ENCODE assay signal across 8 mouse cellular contexts in genomic region chr6:4746036-4746695, GRCm38 (mm10). TPM values are rescaled to one million over a fixed set of nuclear protein-coding genes. Genes with fewer than 3 reads are reported as not detected.
DNase-seq lines count a peak whose midpoint lies in the region; ATAC-seq and TF ChIP-seq lines count a peak whose summit lies in the region.

No protein-coding gene starts in this region.

- peak overlapping the region; percentile 58; the same call in 1 of the 2 replicates for H3K4me2 ChIP-seq in liver, embryonic 16.5 days (ENCODE audit: low read depth, low read length)
- peak overlapping the region; percentile 69 for H3K4me2 ChIP-seq in stomach, embryonic 15.5 days

- H3K4me1 ChIP-seq in liver, adult 2 months (ENCODE audit: control insufficient read depth, insufficient read depth, low read length), result no peaks in the 10 kb centered on the region
- no peaks in the 10 kb centered on the region for H3K4me1 ChIP-seq in liver, embryonic 16.5 days (ENCODE audit: control insufficient read depth, low read depth, low read length)
- no peaks in the 10 kb centered on the region for H3K4me1 ChIP-seq in stomach, embryonic 15.5 days

- H3K9ac ChIP-seq in liver, adult 2 months (ENCODE audit: low read depth, low read length), result peak overlapping the region; percentile 68; the same call in 1 of the 2 replicates
- peak overlapping the region; percentile 42 for H3K9ac ChIP-seq in liver, embryonic 16.5 days (ENCODE audit: low read depth, low read length)
- H3K9ac ChIP-seq in stomach, embryonic 15.5 days, result peak overlapping the region; percentile 37

- no peak for TF ChIP-seq CTCF in liver, adult 2 months (IDR thresholded peaks at IDR 0.05; ENCODE audit: low read depth, low read length)

- H3K27ac ChIP-seq in liver, adult 2 months (replicated peaks; ENCODE audit: insufficient read depth, low read depth, low read length), result no peak overlapping the region
- H3K27ac ChIP-seq in liver, embryonic 16.5 days (ENCODE audit: low read length), result no peak overlapping the region
- peak overlapping the region; percentile 51; the same call in 1 of the 2 replicates for H3K27ac ChIP-seq in stomach, embryonic 15.5 days

- no peak for TF ChIP-seq POLR2A in liver, adult 2 months (IDR thresholded peaks at IDR 0.05; ENCODE audit: extremely low read depth, insufficient read depth, low read length)

- intact Hi-C loops in heart, postnatal 10 days (cut with DNase I), result loop anchor here (5.0 kb wide), 3 partner anchors 144 to 636 kb away; partner anchors contain the start of genes Asb4 and Casd1

- no peaks in the 10 kb centered on the region for H3K79me2 ChIP-seq in liver, adult 2 months (ENCODE audit: control insufficient read depth, insufficient read depth, low read length)

- H3K9me3 ChIP-seq in liver, embryonic 16.5 days (replicated peaks; ENCODE audit: control insufficient read depth, low read length), result no peaks in the 10 kb centered on the region
- no peaks in the 10 kb centered on the region for H3K9me3 ChIP-seq in stomach, embryonic 15.5 days

- no peaks in the 10 kb centered on the region for H3K36me3 ChIP-seq in liver, adult 2 months (ENCODE audit: control insufficient read depth, insufficient read depth, low read length)
- no peaks in the 10 kb centered on the region for H3K36me3 ChIP-seq in liver, embryonic 16.5 days (ENCODE audit: control insufficient read depth, insufficient read depth)
- H3K36me3 ChIP-seq in stomach, embryonic 15.5 days, result no peaks in the 10 kb centered on the region

- 47% methylated on average over 22 of the region's 22 CpGs for WGBS in liver, adult 2 months
- WGBS in liver, embryonic 16.5 days (ENCODE audit: insufficient replicate concordance), result 46% methylated on average over 20 of the region's 22 CpGs
- 45% methylated on average over 20 of the region's 22 CpGs for WGBS in stomach, embryonic 15.5 days

- no peak for DNase-seq in liver, adult 2 months (ENCODE audit: extremely low read depth, low read depth, low spot score)
- no peak for DNase-seq in liver
- DNase-seq in cerebellum, postnatal 36 days, result peak; percentile 24 to 28
- DNase-seq in heart, postnatal 10 days, result peak; percentile 17 to 25
- no peak for DNase-seq in layer of hippocampus, adult 9-11 months
- DNase-seq in ovary, adult 18-20 months (ENCODE audit: low spot score), result no peak

- ATAC-seq in liver, embryonic 16.5 days (ENCODE audit: low read depth), result no peak
- no peak for ATAC-seq in stomach, embryonic 15.5 days (ENCODE audit: insufficient read depth, low FRiP score, low read depth)

- H3K27me3 ChIP-seq in liver, adult 2 months (ENCODE audit: control insufficient read depth, insufficient read depth, low read length), result no peaks in the 10 kb centered on the region
- H3K27me3 ChIP-seq in liver, embryonic 16.5 days (ENCODE audit: control insufficient read depth, insufficient read depth, low read depth, low read length), result peaks cover 18% of the 10 kb centered on the region
- H3K27me3 ChIP-seq in stomach, embryonic 15.5 days (replicated peaks), result no peaks in the 10 kb centered on the region

- H3K4me3 ChIP-seq in liver, adult 2 months (ENCODE audit: insufficient read depth, low read depth, low read length), result peak overlapping the region; percentile 75; the same call in 1 of the 2 replicates
- H3K4me3 ChIP-seq in liver, embryonic 16.5 days (ENCODE audit: low read depth, low read length), result peak overlapping the region; percentile 34
- H3K4me3 ChIP-seq in stomach, embryonic 15.5 days (replicated peaks), result peak overlapping the region; percentile 44

RNA-seq across cellular contexts. Expression of gene Sgce, which starts 0.8 kb away (rescaled TPM):
- total RNA-seq in liver, adult 2 months (2014; rRNA removed), result 6.1 and 9.3 TPM in 2 replicates
- polyA plus RNA-seq in liver, adult 2 months (2012; rRNA removed), result 1.6 TPM in 2 replicates
- 10 to 100 TPM; 41.2 to 44.4 TPM for total RNA-seq in heart, postnatal 10 days (2021)
- 21.8 and 22.8 TPM in 2 replicates for polyA plus RNA-seq in liver, embryonic 16.5 days (2015; fragmentation: Nextera tagmentation; extraction: Ambion mirVana)
- 66.1 and 72.1 TPM in 2 replicates for polyA plus RNA-seq in stomach, embryonic 15.5 days (2015; fragmentation: Nextera tagmentation; extraction: Ambion mirVana)

RNA-seq across cellular contexts. Expression of gene Peg10, which starts 0.9 kb away (rescaled TPM):
- total RNA-seq in liver, adult 2 months (2014; rRNA removed), result 0.09 and 0.67 TPM in 2 replicates
- 0.02 and 0.07 TPM in 2 replicates for polyA plus RNA-seq in liver, adult 2 months (2012; rRNA removed)
- total RNA-seq in heart, postnatal 10 days (2021), result 1 to 10 TPM; 3.5 to 3.7 TPM
- polyA plus RNA-seq in liver, embryonic 16.5 days (2015; fragmentation: Nextera tagmentation; extraction: Ambion mirVana), result 1.8 and 1.9 TPM in 2 replicates
- 4.5 and 5.9 TPM in 2 replicates for polyA plus RNA-seq in stomach, embryonic 15.5 days (2015; fragmentation: Nextera tagmentation; extraction: Ambion mirVana)

Comparison
In these comparisons a context has a peak if more than half of its experiments do, and no peak if none do; other contexts are left out.
1. DNase-seq: peak in cerebellum, postnatal 36 days (2 of 2) and heart, postnatal 10 days (2 of 2); none in liver, adult 2 months (single experiment), liver (single experiment), layer of hippocampus, adult 9-11 months (single experiment) and ovary, adult 18-20 months (single experiment).
2. Peak in every context shown above with its lines, with median percentiles within 50 percentile points of each other: H3K4me3 ChIP-seq and H3K9ac ChIP-seq.